Comparison of ENCODE assay signal across 8 mouse cellular contexts in genomic region chr10:44448165-44448564, GRCm38 (mm10).
DNase-seq lines count a peak whose midpoint lies in the region; ATAC-seq and TF ChIP-seq lines count a peak whose summit lies in the region.

No protein-coding gene starts in this region.

- H3K9ac ChIP-seq in intestine, embryonic 15.5 days = no peak overlapping the region

- no peaks in the 10 kb centered on the region for H3K9me3 ChIP-seq in intestine, embryonic 15.5 days

- 9% methylated on average over 12 of the region's 12 CpGs for WGBS in intestine, embryonic 15.5 days

- H3K27ac ChIP-seq in layer of hippocampus, adult 2 months = 0 out of 2 replicates have a peak overlapping the region, but pooled peaks have one; percentile 28
- H3K27ac ChIP-seq in intestine, embryonic 15.5 days = peak overlapping the region; percentile 75
- no peak overlapping the region for H3K27ac ChIP-seq in left cerebral cortex, adult 2 months

- H3K4me2 ChIP-seq in intestine, embryonic 15.5 days (replicated peaks) = peak overlapping the region; percentile 50

- peak; percentile 15; the same call in 1 of the 2 replicates for ATAC-seq in intestine, embryonic 15.5 days

- no peaks in the 10 kb centered on the region for H3K27me3 ChIP-seq in intestine, embryonic 15.5 days (replicated peaks)

- DNase-seq in layer of hippocampus, adult 2 months (ENCODE audit: low spot score in 2 of 2) = no peak
- no peak for DNase-seq in layer of hippocampus, postnatal 36 days
- peak; percentile 75 for DNase-seq in lung, postnatal 36 days
- DNase-seq in thymus, postnatal 36 days = peak; percentile 70 to 79
- no peak for DNase-seq in layer of hippocampus, adult 11-12 months (ENCODE audit: low spot score)
- no peak for DNase-seq in left cerebral cortex, adult 2 months (ENCODE audit: extremely low spot score in 1 of 2, low spot score in 2 of 2)
- no peak for DNase-seq in frontal cortex, adult 2 months (ENCODE audit: extremely low spot score in 1 of 2, low spot score in 1 of 2)

- H3K4me3 ChIP-seq in layer of hippocampus, adult 2 months = peak overlapping the region; percentile 26; the same call in 1 of the 2 replicates
- peak overlapping the region; percentile 4; the same call in 1 of the 2 replicates for H3K4me3 ChIP-seq in intestine, embryonic 15.5 days (replicated peaks)
- H3K4me3 ChIP-seq in left cerebral cortex, adult 2 months = no peak overlapping the region

- no peak for TF ChIP-seq CTCF in layer of hippocampus, adult 2 months (conservative IDR thresholded peaks at IDR 0.05)
- TF ChIP-seq CTCF in left cerebral cortex, adult 2 months (IDR thresholded peaks at IDR 0.05) = no peak

- intact Hi-C loops in left cerebral cortex, adult 2 months (cut with DNase I) = no loop called here

- H3K4me1 ChIP-seq in intestine, embryonic 15.5 days (replicated peaks) = peaks cover 12% of the 10 kb centered on the region; the same call in 1 of the 2 replicates

- no peaks in the 10 kb centered on the region for H3K36me3 ChIP-seq in intestine, embryonic 15.5 days

Comparison
In these comparisons a context has a peak if more than half of its experiments do, and no peak if none do; other contexts are left out.
1. DNase-seq: peak in lung, postnatal 36 days (single experiment) and thymus, postnatal 36 days (2 of 2); none in layer of hippocampus, adult 2 months (0 of 2), layer of hippocampus, postnatal 36 days (0 of 2), layer of hippocampus, adult 11-12 months (single experiment), left cerebral cortex, adult 2 months (0 of 2) and frontal cortex, adult 2 months (0 of 2).